Mouse (Mus musculus) embryonic facial prominence, embryonic 11.5 days (tissue): Measurements from ENCODE around the gene Cfap221. TPM values are rescaled to one million over a fixed set of nuclear protein-coding genes. Genes with fewer than 3 reads are reported as not detected.

Experiments
- ATAC-seq: fragments of 200-750 bp; cut with Nextera tagmentation; replicated peaks from 2 replicates; pipeline ENCODE4 v1.8.0; 2017; ENCODE audit warnings: low read depth; ENCODE audit not compliant: insufficient number of reproducible peaks, low FRiP score, low TSS enrichment
- DNase-seq: peaks from one replicate; pipeline ENCODE4 v3.0.0-alpha.2; 2015; ENCODE audit warnings: low spot score
- H3K27ac ChIP-seq: fragments of 300-500 bp; sonication (generic); replicated peaks from 2 replicates; pipeline ENCODE4 v1.5.1; 2014; ENCODE audit warnings: mild to moderate bottlenecking, low read depth, low read length, control low read depth
- H3K27me3 ChIP-seq: fragments of 300-500 bp; sonication (generic); 2 replicates; pipeline ENCODE4 v1.6.1; 2014; ENCODE audit warnings: mild to moderate bottlenecking, low read length, moderate library complexity, mixed read lengths; ENCODE audit not compliant: control insufficient read depth, insufficient read depth
- H3K36me3 ChIP-seq: fragments of 300-500 bp; sonication (generic); replicated peaks from 2 replicates; pipeline ENCODE4 v1.6.1; 2014; ENCODE audit warnings: low read depth, mild to moderate bottlenecking, low read length, moderate library complexity, mixed read lengths; ENCODE audit not compliant: control insufficient read depth, insufficient read depth
- H3K4me1 ChIP-seq: fragments of 300-500 bp; sonication (generic); 2 replicates; pipeline ENCODE4 v1.6.1; 2014; ENCODE audit warnings: low read length, mixed read lengths; ENCODE audit not compliant: control insufficient read depth, insufficient read depth
- H3K4me2 ChIP-seq: fragments of 300-500 bp; sonication (generic); 2 replicates; pipeline ENCODE4 v1.6.1; 2014; ENCODE audit warnings: low read depth, mild to moderate bottlenecking, control low read depth, low read length, moderate library complexity
- H3K4me3 ChIP-seq: fragments of 300-500 bp; sonication (generic); 2 replicates; pipeline ENCODE4 v1.5.1; 2014; ENCODE audit warnings: low read depth, low read length, control low read depth
- H3K9ac ChIP-seq: fragments of 300-500 bp; sonication (generic); replicated peaks from 2 replicates; pipeline ENCODE4 v1.6.1; 2014; ENCODE audit warnings: mild to moderate bottlenecking, control low read depth, low read length
- H3K9me3 ChIP-seq: fragments of 300-500 bp; sonication (generic); replicated peaks from 2 replicates; pipeline ENCODE4 v1.6.1; 2016; ENCODE audit warnings: mild to moderate bottlenecking, low read length, inconsistent platforms, mixed read lengths; ENCODE audit not compliant: control insufficient read depth
- WGBS: fragments of 180-500 bp; shearing (Covaris S2); extraction: QIAGEN DNeasy Blood & Tissue Kit; methylation state at CpG from one replicate; pipeline ENCODE4 v1.1.7; 2014; 5-methylcytosine and 5-hydroxymethylcytosine counted together
- polyA plus RNA-seq: library from polyadenylated mRNA; unstranded; fragments of >200 nt; fragmentation: Nextera tagmentation; extraction: Ambion mirVana; gene quantifications from 2 replicates; pipeline ENCODE4 v1.2.1, GENCODE M21; 2014

The Cfap221 gene
- polyA plus RNA-seq, 1 experiment from 2014 or later: not detected

DNA sequence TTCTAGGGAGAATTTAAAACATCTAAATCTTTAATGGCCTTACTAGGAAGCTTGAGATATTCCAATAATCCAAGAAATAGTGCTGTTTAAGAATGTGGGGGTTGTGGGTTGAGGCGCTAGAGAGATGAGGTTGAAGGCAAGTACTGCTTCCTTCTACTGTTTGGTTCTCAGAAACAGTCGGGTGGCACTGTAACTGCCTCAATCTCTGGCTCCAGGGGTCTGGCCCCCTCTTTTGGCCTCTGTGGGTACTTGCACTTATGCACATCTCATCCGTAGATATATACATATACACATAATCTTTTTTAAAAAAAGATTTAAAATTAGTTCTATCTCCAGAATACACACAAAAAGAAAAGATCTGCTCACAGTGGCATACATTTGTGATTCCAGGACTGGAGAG lies 21.9 kb upstream of the Cfap221 start:
- H3K4me3 ChIP-seq: no peak overlapping the region
- H3K36me3 ChIP-seq: no peaks in the 10 kb centered on the region
- no peak for ATAC-seq
- H3K4me1 ChIP-seq: no peaks in the 10 kb centered on the region
- WGBS: 59% methylated on average over 3 of the region's 3 CpGs
- H3K27me3 ChIP-seq: no peaks in the 10 kb centered on the region
- H3K27ac ChIP-seq: no peak overlapping the region
- no peak overlapping the region for H3K4me2 ChIP-seq
- no peaks in the 10 kb centered on the region for H3K9me3 ChIP-seq
- DNase-seq: no peak
- no peak overlapping the region for H3K9ac ChIP-seq

DNA sequence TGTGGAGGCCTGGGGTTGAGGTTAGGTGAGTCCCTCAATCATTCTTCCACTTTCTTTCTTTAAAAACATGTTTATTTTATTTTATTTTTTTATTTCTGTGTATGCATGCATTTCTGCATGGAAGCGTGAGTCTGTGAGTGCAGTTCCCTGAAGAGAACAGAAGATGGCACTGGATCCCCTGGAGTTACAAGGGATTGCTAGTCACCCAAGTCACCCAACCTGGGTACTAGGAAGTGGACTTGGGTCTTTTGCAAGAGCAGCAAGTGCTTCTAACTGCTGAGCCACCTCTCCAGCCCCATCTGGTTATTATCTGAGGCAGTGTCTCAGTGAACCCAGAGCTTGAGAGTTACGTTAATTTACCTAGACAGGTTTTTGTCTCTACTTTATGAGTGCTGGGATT lies 19.2 kb upstream of the Cfap221 start:
- Histone ChIP-seq H3K36me3 (no peaks in the 10 kb centered on the region), H3K4me3 (no peak overlapping the region), H3K9me3 (no peaks in the 10 kb centered on the region), H3K4me2 (no peak overlapping the region), H3K9ac (no peak overlapping the region), H3K4me1 (no peaks in the 10 kb centered on the region), H3K27me3 (no peaks in the 10 kb centered on the region), H3K27ac (no peak overlapping the region)
- ATAC-seq (no peak), DNase-seq (no peak)
- WGBS: 79% methylated on average over 2 of the region's 2 CpGs

DNA sequence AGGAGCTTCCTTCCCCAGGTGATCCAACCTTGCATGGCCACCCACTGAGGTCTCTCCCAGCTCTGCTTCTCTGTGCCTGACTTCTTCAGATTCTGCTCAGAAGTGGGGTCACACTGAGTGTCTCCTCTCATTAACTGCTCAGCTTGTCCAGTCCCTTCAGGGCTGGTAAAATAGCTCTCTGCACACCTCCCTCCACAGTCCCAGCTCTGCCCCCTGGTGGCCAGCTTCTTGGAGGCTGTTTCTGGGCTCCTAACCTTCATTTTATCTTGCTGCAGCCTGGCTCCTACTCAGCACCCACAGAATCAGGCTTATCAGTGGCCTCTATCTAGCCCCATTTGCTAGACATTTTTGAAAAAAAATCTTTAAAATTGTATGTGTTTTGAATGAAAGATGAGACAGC lies 16.1 kb upstream of the Cfap221 start:
- Histone ChIP-seq H3K27me3 (peaks cover 5% of the 10 kb centered on the region; the same call in 1 of the 2 replicates), H3K4me3 (no peak overlapping the region), H3K9ac (no peak overlapping the region), H3K4me2 (no peak overlapping the region), H3K4me1 (no peaks in the 10 kb centered on the region), H3K27ac (no peak overlapping the region), H3K9me3 (no peaks in the 10 kb centered on the region), H3K36me3 (no peaks in the 10 kb centered on the region)
- ATAC-seq (no peak; the same call in 1 of the 2 replicates), DNase-seq (peak; percentile 70)

DNA sequence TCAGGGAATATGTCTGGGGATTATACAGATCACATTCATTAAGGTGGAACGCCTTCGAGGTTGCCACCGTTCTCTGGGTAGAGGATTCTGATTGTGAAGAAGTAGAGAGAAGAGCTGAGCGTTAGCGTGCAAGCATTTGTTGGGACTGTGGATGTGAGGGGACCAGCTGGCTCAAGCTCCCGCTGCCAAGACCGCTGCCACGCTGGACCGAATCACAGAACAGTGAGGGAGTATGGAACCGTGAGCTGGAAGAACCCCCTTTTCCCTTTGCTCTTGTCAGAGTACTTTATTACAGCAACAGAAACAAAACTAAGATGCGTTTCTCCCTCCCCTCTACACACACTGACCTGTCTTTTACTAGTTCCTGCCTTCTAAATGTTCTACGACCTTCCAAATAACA lies 15.6 kb upstream of the Cfap221 start:
- H3K36me3 ChIP-seq: no peaks in the 10 kb centered on the region
- H3K4me3 ChIP-seq: no peak overlapping the region
- ATAC-seq (no peak), DNase-seq (no peak)
- H3K27me3 ChIP-seq: peaks cover 8% of the 10 kb centered on the region; the same call in 1 of the 2 replicates
- no peak overlapping the region for H3K4me2 ChIP-seq
- H3K4me1 ChIP-seq: no peaks in the 10 kb centered on the region
- H3K9me3 ChIP-seq: no peaks in the 10 kb centered on the region
- no peak overlapping the region for H3K9ac ChIP-seq
- H3K27ac ChIP-seq: no peak overlapping the region
- 80% methylated on average over 12 of the region's 12 CpGs for WGBS

DNA sequence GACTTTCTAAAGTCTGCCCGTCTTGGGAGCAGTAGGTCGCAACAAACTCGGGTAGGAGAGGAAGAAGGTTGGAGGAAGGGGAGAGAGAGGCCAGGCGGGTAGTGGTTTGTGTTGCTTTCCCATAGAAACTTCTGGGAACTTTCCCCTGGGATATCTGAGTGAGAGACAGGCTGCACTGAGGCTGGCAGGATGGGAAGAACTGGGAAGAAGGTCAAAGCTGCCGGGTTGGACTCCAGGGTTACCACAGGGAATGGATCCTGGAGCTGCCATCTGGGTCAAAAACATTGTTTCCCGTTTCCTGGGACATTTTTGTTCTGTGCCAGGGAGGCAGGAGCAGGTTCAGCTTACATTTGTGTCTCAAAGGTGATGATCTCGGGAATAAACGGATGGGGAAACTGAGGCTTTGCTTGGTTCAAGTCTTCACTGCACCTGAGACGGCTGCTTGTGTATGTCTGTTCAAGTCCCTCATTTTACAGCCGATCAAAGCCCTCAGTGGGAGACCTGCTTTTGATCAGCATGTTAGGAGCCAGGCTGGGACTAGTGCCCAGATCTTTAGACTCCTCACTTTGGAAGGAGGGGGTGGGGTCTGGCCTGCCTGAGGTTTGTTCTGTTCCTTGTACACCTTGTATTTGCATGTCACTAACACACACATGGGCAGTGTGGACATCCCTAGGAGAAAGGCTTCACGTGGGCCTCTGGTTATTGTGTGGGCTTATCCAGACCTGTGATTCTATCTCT lies 11.0 kb upstream of the Cfap221 start:
- H3K9me3 ChIP-seq: no peaks in the 10 kb centered on the region
- ATAC-seq (no peak), DNase-seq (no peak)
- no peaks in the 10 kb centered on the region for H3K36me3 ChIP-seq
- H3K27ac ChIP-seq: no peak overlapping the region
- H3K4me1 ChIP-seq: peaks cover 2% of the 10 kb centered on the region; the same call in 1 of the 2 replicates
- peaks cover 12% of the 10 kb centered on the region; the same call in 1 of the 2 replicates for H3K27me3 ChIP-seq
- WGBS: 24% methylated on average over 11 of the region's 11 CpGs
- H3K4me3 ChIP-seq: no peak overlapping the region
- H3K9ac ChIP-seq: no peak overlapping the region
- H3K4me2 ChIP-seq: no peak overlapping the region

DNA sequence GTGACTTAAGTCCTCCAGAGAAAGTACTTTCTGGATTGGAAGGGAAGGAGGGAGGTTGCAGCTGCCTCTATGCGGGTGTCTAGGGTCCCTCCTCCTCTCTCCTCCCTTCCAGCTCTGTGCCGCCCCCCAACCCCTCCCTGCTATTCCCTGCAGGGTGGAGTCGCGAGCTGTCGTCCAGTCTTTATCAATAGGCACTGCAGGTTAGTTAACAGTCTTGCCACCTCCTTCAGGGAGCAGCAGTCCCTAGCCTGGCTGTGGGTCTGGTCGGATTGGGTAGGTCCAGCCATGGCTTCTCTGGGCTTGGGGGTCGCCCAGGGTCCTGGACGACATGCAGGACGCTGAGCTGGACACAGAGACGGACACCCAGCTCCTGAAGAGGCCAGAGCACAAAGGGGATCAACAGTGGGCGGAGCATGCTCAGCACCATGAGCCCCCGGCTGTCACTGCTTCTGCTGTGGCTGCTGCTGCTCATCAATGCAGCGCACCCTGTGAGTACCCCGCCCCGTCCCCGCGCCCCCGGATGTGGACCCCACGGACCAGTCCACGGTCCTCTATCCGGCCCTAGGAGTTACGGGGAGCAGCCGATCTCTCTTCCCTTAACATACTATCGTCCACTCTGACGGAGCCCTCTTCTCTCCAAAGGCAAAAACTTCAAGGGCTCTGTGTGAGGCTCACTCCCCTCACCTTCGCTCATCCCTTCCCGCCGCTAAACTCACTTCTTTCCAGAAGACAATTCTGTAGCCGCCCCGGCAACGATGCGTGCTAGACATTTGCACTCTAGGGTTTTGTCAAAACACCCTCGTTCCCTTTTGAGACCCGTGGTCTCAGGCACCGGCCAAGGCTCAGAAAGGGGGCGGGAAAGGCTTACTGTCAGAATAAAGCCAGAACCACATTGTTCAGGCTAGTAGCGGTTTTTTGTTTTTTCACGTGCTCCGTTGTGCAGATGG lies 10.1 kb upstream of the Cfap221 start, which contains the start of gene Sctr:
Gene Sctr, plus strand, starts transcription at position 51 of the 947 bp plus-strand sequence.
- peak within 1 kb of the TSS; percentile 38 for H3K4me3 ChIP-seq
- H3K9me3 ChIP-seq: no peaks in the 10 kb centered on the region
- H3K36me3 ChIP-seq: no peaks in the 10 kb centered on the region
- H3K4me2 ChIP-seq: peak within 1 kb of the TSS; percentile 81
- peaks cover 2% of the 10 kb centered on the region; the same call in 1 of the 2 replicates for H3K4me1 ChIP-seq
- ATAC-seq: peak; percentile 67
- 1% methylated on average over 39 of the region's 39 CpGs for WGBS
- H3K27ac ChIP-seq: no peak within 1 kb of the TSS
- peaks cover 12% of the 10 kb centered on the region; the same call in 1 of the 2 replicates for H3K27me3 ChIP-seq
- DNase-seq: peak; percentile 31
- peak within 1 kb of the TSS; percentile 58 for H3K9ac ChIP-seq

DNA sequence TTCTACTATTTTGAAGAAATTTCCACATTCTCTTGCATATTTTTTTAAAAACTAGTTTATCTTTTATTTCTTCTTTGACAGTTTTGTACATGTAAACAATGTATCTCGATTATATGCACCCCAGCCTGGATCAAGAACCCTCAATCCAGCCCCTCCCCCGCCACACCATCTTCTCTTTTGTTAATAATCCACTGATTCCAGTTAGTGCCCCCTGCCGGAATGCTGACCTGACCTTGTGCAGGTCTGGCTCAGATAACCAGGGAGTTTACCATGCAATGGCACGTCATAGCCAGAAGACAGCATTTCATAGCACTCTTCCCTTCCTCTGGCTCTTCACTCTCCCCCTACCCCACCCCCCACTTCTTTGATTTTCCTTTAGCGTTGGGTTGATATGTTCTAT lies 610 bp upstream of the Cfap221 start:
- Histone ChIP-seq H3K4me2 (peak overlapping the region; percentile 60), H3K4me1 (no peaks in the 10 kb centered on the region), H3K9ac (no peak overlapping the region), H3K27me3 (no peaks in the 10 kb centered on the region), H3K9me3 (no peaks in the 10 kb centered on the region), H3K36me3 (no peaks in the 10 kb centered on the region), H3K4me3 (peak overlapping the region; percentile 34), H3K27ac (no peak overlapping the region)
- DNase-seq (peak; percentile 38), ATAC-seq (no peak)
- WGBS: 31% methylated on average over 5 of the region's 5 CpGs

DNA sequence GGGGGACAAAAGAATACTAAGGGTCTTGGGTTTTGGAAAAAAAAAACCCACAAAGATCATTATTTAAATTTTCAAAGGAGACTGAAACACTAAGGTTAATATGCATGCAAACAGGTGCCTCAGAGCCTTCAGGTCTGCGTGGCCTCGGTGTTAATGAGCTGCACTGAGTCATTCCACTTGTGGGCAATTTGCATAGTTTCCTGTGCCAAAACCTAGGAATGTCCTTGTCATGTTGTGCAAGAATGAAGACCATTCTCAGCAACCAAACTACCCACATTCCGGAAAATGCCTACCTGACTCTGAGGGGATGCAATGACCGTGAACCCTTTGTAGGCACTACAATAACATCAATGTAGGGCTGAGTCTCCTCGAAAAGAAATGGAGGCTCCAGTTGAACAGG lies 10.5 kb downstream of the Cfap221 start:
- no peak for ATAC-seq
- Histone ChIP-seq H3K27ac (no peak overlapping the region), H3K4me1 (no peaks in the 10 kb centered on the region), H3K36me3 (no peaks in the 10 kb centered on the region), H3K4me2 (no peak overlapping the region), H3K4me3 (no peak overlapping the region), H3K27me3 (no peaks in the 10 kb centered on the region), H3K9me3 (no peaks in the 10 kb centered on the region), H3K9ac (no peak overlapping the region)
- no peak for DNase-seq
- WGBS: 86% methylated on average over 5 of the region's 5 CpGs
